Mouse (Mus musculus): ENCODE measurements at regions not wholly inside any gene's neighbourhood (a gene's known extent, or its start where the extent isn't known, plus 50 kb on each side); places are given as distances from the start of the nearest gene placed in this dataset.

DNA sequence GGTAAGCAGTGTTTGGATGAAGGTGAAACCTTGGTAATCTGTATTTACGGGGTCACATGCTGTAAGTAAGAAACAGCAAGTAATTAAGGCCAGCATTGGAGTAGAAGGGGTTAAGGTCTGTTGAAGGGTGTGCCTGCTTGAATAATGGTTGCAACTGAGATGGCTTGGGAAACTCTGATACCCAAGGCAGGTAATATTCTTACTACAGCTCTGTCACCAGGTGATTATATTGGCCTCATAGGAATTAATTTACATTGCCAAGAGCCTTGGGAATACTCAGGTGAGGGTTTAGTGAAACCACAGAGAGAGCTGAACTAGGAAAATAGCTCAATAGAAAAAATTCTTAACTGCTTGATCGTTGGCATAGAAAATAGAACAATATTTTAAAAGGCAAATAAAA is 73.8 kb upstream of the Lcorl start:
- DNase-seq (ENCODE audit: low spot score in 2 of 2): no peak

DNA sequence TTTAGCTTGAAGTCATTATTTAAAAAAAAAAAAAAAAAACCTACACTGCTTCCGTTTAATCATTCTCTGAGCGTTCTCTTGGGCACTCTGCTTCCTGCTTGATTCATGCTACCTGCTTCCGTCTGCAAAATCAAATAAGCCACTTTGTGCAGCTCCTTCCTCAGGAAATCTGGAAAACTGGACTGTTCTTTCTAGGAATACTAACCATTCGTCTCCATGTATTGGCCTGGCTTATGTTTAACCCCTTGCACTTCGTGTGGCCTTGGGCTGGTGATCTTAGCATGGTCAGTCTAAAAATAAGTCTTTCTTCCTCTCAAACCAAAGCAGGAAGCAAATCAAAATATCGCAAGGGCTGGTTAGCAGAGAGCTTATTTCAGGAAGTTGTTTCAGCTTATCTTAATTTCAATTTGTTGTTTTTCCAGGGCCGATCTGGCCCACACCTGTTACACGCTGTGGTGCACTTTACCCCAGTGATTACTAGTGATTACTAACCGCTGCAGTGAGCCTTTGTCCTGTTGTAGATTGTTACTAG is 68.5 kb upstream of the Lcorl start:
- DNase-seq (ENCODE audit: low spot score in 2 of 2): no peak

DNA sequence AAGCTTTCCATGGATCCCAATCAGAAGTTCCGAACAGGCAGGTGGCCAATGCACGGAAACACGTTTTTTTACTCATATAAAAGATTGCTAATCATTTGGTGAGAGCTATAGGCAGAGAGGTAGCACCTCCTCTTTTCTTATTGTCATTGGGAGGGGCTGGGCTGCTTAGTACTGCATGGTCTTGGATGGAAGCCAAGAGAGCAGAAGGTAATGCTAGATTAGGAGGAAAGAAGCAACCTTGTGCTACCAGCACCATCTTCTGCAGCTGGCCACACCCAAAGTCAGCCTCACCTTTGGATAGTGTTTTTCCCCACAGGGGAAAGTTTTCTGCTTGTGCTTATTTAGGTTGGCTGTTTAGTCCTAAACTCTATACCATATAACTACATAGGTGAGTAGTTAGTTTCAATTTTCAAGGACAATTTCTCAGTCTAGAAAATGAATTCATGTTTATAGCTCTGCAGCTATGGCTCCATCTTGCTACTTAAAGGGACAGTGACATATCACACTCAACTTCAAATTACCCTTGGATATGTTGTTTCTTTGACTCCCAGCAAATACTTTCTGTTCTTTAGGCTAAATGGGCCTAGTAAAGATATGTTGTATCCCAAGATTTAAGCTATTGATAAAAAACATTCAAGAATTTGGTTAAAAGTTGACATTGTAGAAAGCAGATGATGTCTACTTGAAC is 66.6 kb upstream of the Lcorl start:
- DNase-seq (ENCODE audit: low spot score in 2 of 2): no peak
